Mouse (Mus musculus): Measurements from ENCODE around the gene Numb. TPM values are rescaled to one million over a fixed set of nuclear protein-coding genes. Genes with fewer than 3 reads are reported as not detected.

Gene Numb
- polyA plus RNA-seq, 1 experiment from 2014 or later, result 30.1 TPM

- H3K4me3 ChIP-seq (ENCODE audit: low read depth, low read length), result no peak overlapping the region
- WGBS, result 89% methylated on average over 7 of the region's 7 CpGs
- no peak for ATAC-seq (replicated peaks; ENCODE audit: low FRiP score, low TSS enrichment, low read depth)
- no peak overlapping the region for H3K27ac ChIP-seq (ENCODE audit: low read depth)
- no peaks in the 10 kb centered on the region for H3K4me1 ChIP-seq (replicated peaks; ENCODE audit: control insufficient read depth, insufficient read depth, low read length)
- no peak overlapping the region for H3K4me2 ChIP-seq (ENCODE audit: low read length)
- H3K36me3 ChIP-seq (ENCODE audit: control insufficient read depth, insufficient read depth, low read length), result no peaks in the 10 kb centered on the region
- DNase-seq (ENCODE audit: low spot score), result no peak
- no peak overlapping the region for H3K9ac ChIP-seq (ENCODE audit: low read length)
- no peaks in the 10 kb centered on the region for H3K27me3 ChIP-seq (replicated peaks; ENCODE audit: control insufficient read depth, insufficient read depth, low read length)
- no peaks in the 10 kb centered on the region for H3K9me3 ChIP-seq (ENCODE audit: control insufficient read depth, low read length)
Observed at GRCm38 (mm10) chr12:83776766-83777165, 145.0 kb downstream of the Numb start.

DNA sequence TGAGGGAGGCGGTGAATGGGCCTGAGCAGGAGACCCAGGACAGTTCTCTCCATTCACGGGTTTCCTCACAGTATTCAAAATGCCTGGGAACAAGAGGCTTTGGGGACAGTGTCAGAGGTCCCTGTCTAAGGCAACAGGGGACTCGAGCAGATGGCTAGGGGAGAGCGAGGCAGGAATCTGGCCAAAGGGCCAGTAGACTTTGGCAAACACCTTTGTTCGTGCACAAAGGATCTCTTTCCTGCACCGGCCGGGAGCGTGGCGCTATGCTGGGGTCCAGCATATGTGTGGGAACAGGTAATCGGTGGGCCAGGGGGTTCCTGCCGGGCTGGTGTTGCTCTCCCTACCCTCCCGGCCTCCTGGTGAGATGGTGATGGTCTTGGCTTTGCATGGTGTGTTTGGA, 146.1 kb downstream of the Numb start:
- ATAC-seq (replicated peaks; ENCODE audit: low FRiP score, low TSS enrichment, low read depth), result no peak
- H3K9ac ChIP-seq (ENCODE audit: low read length), result no peak overlapping the region
- 82% methylated on average over 12 of the region's 12 CpGs for WGBS

GRCm38 (mm10) chr12:83770418-83771256, 151.1 kb downstream of the Numb start:
- no peak overlapping the region; the same call in 1 of the 2 replicates for H3K4me3 ChIP-seq (ENCODE audit: low read depth, low read length)
- H3K9ac ChIP-seq (ENCODE audit: low read length), result no peak overlapping the region
- ATAC-seq (replicated peaks; ENCODE audit: low FRiP score, low TSS enrichment, low read depth) (peak; percentile 45; the same call in 1 of the 2 replicates), DNase-seq (ENCODE audit: low spot score) (peak; percentile 92)
- WGBS, result 8% methylated on average over 25 of the region's 25 CpGs
- no peaks in the 10 kb centered on the region for H3K9me3 ChIP-seq (ENCODE audit: control insufficient read depth, low read length)
- peaks cover 17% of the 10 kb centered on the region for H3K4me1 ChIP-seq (replicated peaks; ENCODE audit: control insufficient read depth, insufficient read depth, low read length)
- H3K27ac ChIP-seq (ENCODE audit: low read depth), result no peak overlapping the region
- no peaks in the 10 kb centered on the region for H3K36me3 ChIP-seq (ENCODE audit: control insufficient read depth, insufficient read depth, low read length)
- peak overlapping the region; percentile 43 for H3K4me2 ChIP-seq (ENCODE audit: low read length)
- H3K27me3 ChIP-seq (replicated peaks; ENCODE audit: control insufficient read depth, insufficient read depth, low read length), result no peaks in the 10 kb centered on the region

More for the DNA sequence above, 146.1 kb downstream of the Numb start:
- Histone ChIP-seq H3K4me2 (ENCODE audit: low read length) (no peak overlapping the region), H3K27me3 (replicated peaks; ENCODE audit: control insufficient read depth, insufficient read depth, low read length) (no peaks in the 10 kb centered on the region), H3K4me3 (ENCODE audit: low read depth, low read length) (no peak overlapping the region), H3K4me1 (replicated peaks; ENCODE audit: control insufficient read depth, insufficient read depth, low read length) (peaks cover 3% of the 10 kb centered on the region; the same call in 1 of the 2 replicates), H3K27ac (ENCODE audit: low read depth) (no peak overlapping the region), H3K9me3 (ENCODE audit: control insufficient read depth, low read length) (no peaks in the 10 kb centered on the region), H3K36me3 (ENCODE audit: control insufficient read depth, insufficient read depth, low read length) (no peaks in the 10 kb centered on the region)
- no peak for DNase-seq (ENCODE audit: low spot score)

DNA sequence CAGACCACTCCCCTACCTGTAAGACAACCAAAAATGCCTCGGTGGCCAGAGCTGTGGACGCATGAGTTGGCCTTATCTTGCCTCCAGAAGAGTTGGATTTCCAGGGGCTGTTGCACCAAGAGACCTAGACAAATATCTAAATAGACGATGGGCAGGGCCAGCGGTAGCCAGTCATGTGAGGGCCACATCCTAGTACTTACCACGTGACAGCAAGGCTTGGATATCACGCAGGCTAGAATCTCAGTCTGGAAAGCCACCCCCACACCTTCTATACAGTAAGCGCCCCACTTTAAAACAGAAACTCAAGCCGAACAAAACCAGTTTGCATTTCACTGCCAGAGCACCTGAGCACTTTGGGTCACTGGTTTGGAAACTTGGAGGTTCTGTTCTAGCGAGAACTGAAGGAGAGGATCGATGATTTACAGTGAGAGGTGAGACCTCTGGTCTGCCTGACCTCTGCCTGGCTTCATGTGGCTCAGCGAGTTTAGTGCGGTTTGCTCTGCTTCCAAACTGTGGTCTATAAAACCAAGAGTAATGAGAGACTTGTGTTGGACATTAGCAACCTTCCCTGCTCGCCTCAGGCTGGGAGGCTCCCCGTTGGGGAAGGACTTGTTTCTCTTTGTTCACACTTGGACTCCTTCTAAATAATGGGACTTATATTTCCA, 153.4 kb downstream of the Numb start:
- peaks cover 26% of the 10 kb centered on the region for H3K4me1 ChIP-seq (replicated peaks; ENCODE audit: control insufficient read depth, insufficient read depth, low read length)
- 57% methylated on average over 14 of the region's 14 CpGs for WGBS
- DNase-seq (ENCODE audit: low spot score) (no peak), ATAC-seq (replicated peaks; ENCODE audit: low FRiP score, low TSS enrichment, low read depth) (no peak)
- H3K36me3 ChIP-seq (ENCODE audit: control insufficient read depth, insufficient read depth, low read length), result no peaks in the 10 kb centered on the region
- H3K9me3 ChIP-seq (ENCODE audit: control insufficient read depth, low read length), result no peaks in the 10 kb centered on the region
- no peaks in the 10 kb centered on the region for H3K27me3 ChIP-seq (replicated peaks; ENCODE audit: control insufficient read depth, insufficient read depth, low read length)
- H3K27ac ChIP-seq (ENCODE audit: low read depth), result no peak overlapping the region
- no peak overlapping the region for H3K4me3 ChIP-seq (ENCODE audit: low read depth, low read length)
- H3K4me2 ChIP-seq (ENCODE audit: low read length), result no peak overlapping the region
- H3K9ac ChIP-seq (ENCODE audit: low read length), result no peak overlapping the region

DNA sequence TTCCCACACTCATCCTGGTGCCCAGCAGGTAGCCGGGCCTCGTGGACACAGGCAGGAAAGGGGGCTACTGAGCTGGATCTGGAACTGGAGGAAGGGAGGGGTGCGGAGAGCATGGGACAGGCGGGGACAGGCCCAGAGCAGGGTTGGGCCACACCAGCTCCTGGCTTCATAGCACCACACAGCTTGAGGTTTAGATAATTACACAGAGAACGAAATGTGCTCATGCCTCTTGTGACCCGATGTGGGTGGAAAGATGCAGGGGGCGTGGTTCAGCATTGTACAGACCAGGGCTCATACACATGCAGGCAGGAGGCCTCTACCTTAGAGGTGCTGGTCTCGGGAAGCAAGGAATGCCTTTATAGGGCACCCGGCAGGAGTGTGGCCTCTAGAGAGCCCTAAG, 153.9 kb downstream of the Numb start:
- no peak for ATAC-seq (replicated peaks; ENCODE audit: low FRiP score, low TSS enrichment, low read depth)

DNA sequence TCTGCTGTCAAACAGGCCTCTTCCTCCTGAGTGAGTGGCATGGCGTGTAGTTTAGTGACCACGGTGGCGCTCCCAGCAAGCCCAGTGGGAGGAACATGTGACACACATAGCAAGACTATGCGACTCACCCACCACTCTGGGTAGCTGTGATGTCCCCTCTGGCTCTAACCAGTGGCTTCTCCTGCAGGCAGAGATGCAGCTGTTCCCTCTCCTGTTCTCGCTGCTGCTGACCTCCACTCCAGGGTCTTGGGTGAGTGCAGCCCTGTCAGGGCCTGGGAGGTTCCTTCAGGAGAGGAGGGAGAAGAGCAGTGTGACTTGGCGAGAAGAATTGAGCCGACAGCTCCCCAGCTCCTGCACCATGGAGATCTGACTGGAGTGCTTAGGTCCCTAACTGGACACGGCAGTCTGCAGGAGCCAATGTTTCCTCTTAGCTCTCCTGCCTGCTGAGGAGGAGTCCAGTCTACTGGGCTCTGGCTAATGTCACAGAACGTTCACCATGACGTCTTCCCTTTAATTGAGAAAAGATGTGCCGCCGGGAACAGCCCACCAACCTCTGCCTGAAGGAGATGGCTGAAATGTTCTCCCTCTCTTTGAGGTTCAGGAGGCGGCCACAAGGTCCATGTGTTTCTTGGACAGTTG, 155.7 kb downstream of the Numb start:
- ATAC-seq (replicated peaks; ENCODE audit: low FRiP score, low TSS enrichment, low read depth) (no peak), DNase-seq (ENCODE audit: low spot score) (no peak)
- H3K27ac ChIP-seq (ENCODE audit: low read depth), result no peak overlapping the region
- no peak overlapping the region for H3K4me3 ChIP-seq (ENCODE audit: low read depth, low read length)
- no peaks in the 10 kb centered on the region for H3K9me3 ChIP-seq (ENCODE audit: control insufficient read depth, low read length)
- H3K27me3 ChIP-seq (replicated peaks; ENCODE audit: control insufficient read depth, insufficient read depth, low read length), result no peaks in the 10 kb centered on the region
- H3K36me3 ChIP-seq (ENCODE audit: control insufficient read depth, insufficient read depth, low read length), result no peaks in the 10 kb centered on the region
- H3K4me1 ChIP-seq (replicated peaks; ENCODE audit: control insufficient read depth, insufficient read depth, low read length), result peaks cover 38% of the 10 kb centered on the region
- H3K9ac ChIP-seq (ENCODE audit: low read length), result no peak overlapping the region
- WGBS, result 59% methylated on average over 13 of the region's 13 CpGs
- no peak overlapping the region for H3K4me2 ChIP-seq (ENCODE audit: low read length)

More for the DNA sequence above, 153.9 kb downstream of the Numb start:
- Histone ChIP-seq H3K4me2 (ENCODE audit: low read length) (no peak overlapping the region), H3K27me3 (replicated peaks; ENCODE audit: control insufficient read depth, insufficient read depth, low read length) (no peaks in the 10 kb centered on the region), H3K27ac (ENCODE audit: low read depth) (no peak overlapping the region), H3K36me3 (ENCODE audit: control insufficient read depth, insufficient read depth, low read length) (no peaks in the 10 kb centered on the region), H3K9ac (ENCODE audit: low read length) (no peak overlapping the region), H3K4me1 (replicated peaks; ENCODE audit: control insufficient read depth, insufficient read depth, low read length) (peaks cover 32% of the 10 kb centered on the region), H3K4me3 (ENCODE audit: low read depth, low read length) (no peak overlapping the region), H3K9me3 (ENCODE audit: control insufficient read depth, low read length) (no peaks in the 10 kb centered on the region)
- 73% methylated on average over 9 of the region's 9 CpGs for WGBS
- no peak for DNase-seq (ENCODE audit: low spot score)

GRCm38 (mm10) chr12:83764519-83764918, 157.2 kb downstream of the Numb start:
- WGBS, result 65% methylated on average over 10 of the region's 10 CpGs
- peak overlapping the region; percentile 70 for H3K4me2 ChIP-seq (ENCODE audit: low read length)
- H3K36me3 ChIP-seq (ENCODE audit: control insufficient read depth, insufficient read depth, low read length), result no peaks in the 10 kb centered on the region
- no peak overlapping the region for H3K4me3 ChIP-seq (ENCODE audit: low read depth, low read length)
- no peak overlapping the region for H3K9ac ChIP-seq (ENCODE audit: low read length)
- ATAC-seq (replicated peaks; ENCODE audit: low FRiP score, low TSS enrichment, low read depth) (no peak), DNase-seq (ENCODE audit: low spot score) (no peak)
- no peaks in the 10 kb centered on the region for H3K9me3 ChIP-seq (ENCODE audit: control insufficient read depth, low read length)
- no peaks in the 10 kb centered on the region for H3K27me3 ChIP-seq (replicated peaks; ENCODE audit: control insufficient read depth, insufficient read depth, low read length)
- H3K4me1 ChIP-seq (replicated peaks; ENCODE audit: control insufficient read depth, insufficient read depth, low read length), result peaks cover 26% of the 10 kb centered on the region
- H3K27ac ChIP-seq (ENCODE audit: low read depth), result no peak overlapping the region

GRCm38 (mm10) chr12:83764044-83764365, 157.7 kb downstream of the Numb start:
- H3K36me3 ChIP-seq (ENCODE audit: control insufficient read depth, insufficient read depth, low read length), result no peaks in the 10 kb centered on the region

More at GRCm38 (mm10) chr12:83764044-83764365, 157.7 kb downstream of the Numb start:
- Histone ChIP-seq H3K9me3 (ENCODE audit: control insufficient read depth, low read length) (no peaks in the 10 kb centered on the region), H3K4me2 (ENCODE audit: low read length) (peak overlapping the region; percentile 70), H3K4me3 (ENCODE audit: low read depth, low read length) (peak overlapping the region; percentile 32; the same call in 1 of the 2 replicates), H3K4me1 (replicated peaks; ENCODE audit: control insufficient read depth, insufficient read depth, low read length) (peaks cover 21% of the 10 kb centered on the region), H3K9ac (ENCODE audit: low read length) (no peak overlapping the region; the same call in 1 of the 2 replicates), H3K27ac (ENCODE audit: low read depth) (no peak overlapping the region), H3K27me3 (replicated peaks; ENCODE audit: control insufficient read depth, insufficient read depth, low read length) (no peaks in the 10 kb centered on the region)
- WGBS, result 3% methylated on average over 14 of the region's 14 CpGs
- no peak for ATAC-seq (replicated peaks; ENCODE audit: low FRiP score, low TSS enrichment, low read depth)
- no peak for DNase-seq (ENCODE audit: low spot score)
